In the genomic region with DNA sequence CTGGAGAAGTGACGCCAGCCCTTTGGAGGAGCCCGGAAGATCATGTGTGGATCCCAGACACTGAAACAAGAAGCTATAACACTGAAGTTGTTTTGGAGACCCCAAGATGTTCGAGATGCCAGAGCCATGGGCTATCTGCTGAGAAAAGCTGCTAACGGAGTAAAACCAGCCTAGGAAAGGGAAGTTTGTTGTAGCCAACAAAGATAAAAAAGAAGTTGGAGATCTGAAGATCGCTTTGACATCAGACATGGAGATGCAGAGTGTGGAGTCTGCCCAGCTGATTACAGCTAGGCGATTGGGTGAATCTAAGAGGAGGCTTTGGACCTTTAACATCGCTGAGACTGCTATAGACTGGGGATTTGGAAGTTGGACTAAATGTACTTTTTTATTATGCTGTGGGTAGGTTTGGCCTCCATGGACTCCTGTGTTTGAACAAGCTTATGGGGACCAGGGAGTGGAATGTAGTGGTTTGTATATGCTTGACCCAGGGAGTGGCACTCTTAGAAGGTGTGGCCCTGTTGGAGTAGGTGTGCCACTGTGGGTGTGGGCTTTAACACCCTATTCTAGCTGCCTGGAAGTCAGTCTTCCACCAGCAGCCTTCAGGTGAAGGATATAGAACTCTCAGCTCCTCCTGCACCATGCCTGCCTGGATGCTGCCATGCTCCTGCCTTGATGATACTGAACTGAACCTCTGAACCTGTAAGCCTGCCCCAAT, we compare ENCODE assay signal across 17 mouse cellular contexts. TPM values are rescaled to one million over a fixed set of nuclear protein-coding genes. Genes with fewer than 3 reads are reported as not detected.
A peak's percentile ranks its signal among the peaks of the same experiment; 100 is the strongest.
DNase-seq lines count a peak whose midpoint lies in the region; ATAC-seq and TF ChIP-seq lines count a peak whose summit lies in the region.
"Not testable (repeated sequence)": the region's sequence is repeated elsewhere in the genome, so short reads cannot be mapped to it uniquely, and the experiment has no call there.
"Had no signal": no experiment of that assay in that cellular context is flagged by ENCODE, and none has a peak within 500 bp of the region (broad histone marks: within the 10 kb centered on the region; RNA-seq: fewer than 3 reads in every experiment).

No protein-coding gene starts in this region.

- peaks cover 9 to 46% of the 10 kb centered on the region in 2 experiments; a peak in 3 of 4 replicates for H3K4me1 ChIP-seq in MEL (ENCODE audit: control insufficient read depth in 1 of 2, insufficient read depth in 2 of 2, low read length in 2 of 2)
- peaks cover 79% of the 10 kb centered on the region for H3K4me1 ChIP-seq in liver, embryonic 13.5 days (replicated peaks)
- H3K4me1 ChIP-seq in liver, embryonic 15.5 days (replicated peaks): peaks cover 89% of the 10 kb centered on the region
- peaks cover 33% of the 10 kb centered on the region for H3K4me1 ChIP-seq in liver, postnatal 0 days (ENCODE audit: insufficient read depth)
- not testable (repeated sequence) for H3K4me1 ChIP-seq in lung, postnatal 0 days (ENCODE audit: insufficient read depth, low read depth, low read length); stomach, embryonic 16.5 days (ENCODE audit: control insufficient read depth, insufficient read depth, low read length)

- peaks cover under 1 to 24% of the 10 kb centered on the region in 2 experiments; a peak in 2 of 4 replicates for H3K36me3 ChIP-seq in MEL (ENCODE audit: control insufficient read depth in 1 of 2, insufficient read depth in 2 of 2, low read length in 2 of 2)
- H3K36me3 ChIP-seq in liver, embryonic 13.5 days: peaks cover 13% of the 10 kb centered on the region; the same call in 1 of the 2 replicates
- not testable (repeated sequence) for H3K36me3 ChIP-seq in liver, embryonic 15.5 days (replicated peaks); liver, postnatal 0 days (replicated peaks; ENCODE audit: insufficient read depth, low read length); lung, postnatal 0 days (ENCODE audit: insufficient read depth, low read length); stomach, embryonic 16.5 days (ENCODE audit: control insufficient read depth, insufficient read depth, low read length)

- H3K4me2 ChIP-seq in liver, embryonic 13.5 days: peak overlapping the region; percentile 74
- H3K4me2 ChIP-seq in liver, embryonic 15.5 days: peak overlapping the region; percentile 69
- peak overlapping the region; percentile 60; the same call in 1 of the 2 replicates for H3K4me2 ChIP-seq in liver, postnatal 0 days (ENCODE audit: low read depth, low read length)
- H3K4me2 ChIP-seq in lung, postnatal 0 days (replicated peaks; ENCODE audit: low read depth, low read length); stomach, embryonic 16.5 days (ENCODE audit: low read depth, low read length): not testable (repeated sequence)

- TF ChIP-seq RAD21 in MEL (IDR thresholded peaks at IDR 0.05; ENCODE audit: low read depth, low read length): not testable (repeated sequence)

- not testable (repeated sequence) for ATAC-seq in liver, embryonic 13.5 days (ENCODE audit: low read depth); liver, embryonic 15.5 days (ENCODE audit: insufficient read depth); liver, postnatal 0 days; stomach, embryonic 16.5 days (ENCODE audit: insufficient read depth, low FRiP score)
- peak; percentile 27 for ATAC-seq in lung, postnatal 0 days

- peak overlapping the region; percentile 44 for H3K27ac ChIP-seq in MEL (ENCODE audit: control insufficient read depth, low read depth, low read length)
- peak overlapping the region; percentile 97 for H3K27ac ChIP-seq in liver, embryonic 13.5 days
- peak overlapping the region; percentile 93 for H3K27ac ChIP-seq in liver, embryonic 15.5 days (replicated peaks)
- H3K27ac ChIP-seq in liver, postnatal 0 days (ENCODE audit: low read depth); lung, postnatal 0 days (ENCODE audit: low read length): not testable (repeated sequence)
- H3K27ac ChIP-seq in stomach, embryonic 16.5 days (ENCODE audit: low read length): peak overlapping the region; percentile 21; the same call in 1 of the 2 replicates

- not testable (repeated sequence) for TF ChIP-seq POLR2A in MEL (IDR thresholded peaks at IDR 0.05; ENCODE audit: control insufficient read depth in 1 of 2, insufficient read depth in 1 of 2, low read depth in 1 of 2, low read length in 2 of 2, poor library complexity in 1 of 2)

- WGBS in liver, embryonic 13.5 days (ENCODE audit: insufficient replicate concordance): 58% methylated on average over 7 of the region's 7 CpGs
- WGBS in liver, embryonic 15.5 days (ENCODE audit: insufficient replicate concordance): 52% methylated on average over 7 of the region's 7 CpGs
- 69% methylated on average over 7 of the region's 7 CpGs for whole genome bisulfite sequencing in liver, postnatal 0 days (ENCODE audit: insufficient replicate concordance)
- 64% methylated on average over 7 of the region's 7 CpGs for WGBS in lung, postnatal 0 days
- WGBS in stomach, embryonic 16.5 days: 68% methylated on average over 7 of the region's 7 CpGs

- H3K9ac ChIP-seq in MEL (ENCODE audit: control insufficient read depth, low read depth, low read length, poor library complexity, severe bottlenecking); liver, postnatal 0 days (replicated peaks); lung, postnatal 0 days (replicated peaks; ENCODE audit: low read depth); stomach, embryonic 16.5 days (ENCODE audit: low read length): not testable (repeated sequence)
- peak overlapping the region; percentile 64 for H3K9ac ChIP-seq in liver, embryonic 13.5 days
- 0 out of 2 replicates have a peak overlapping the region, but pooled peaks have one; percentile 52 for H3K9ac ChIP-seq in liver, embryonic 15.5 days

- not testable (repeated sequence) for H3K4me3 ChIP-seq in MEL (ENCODE audit: control insufficient read depth in 1 of 2, insufficient read depth in 1 of 2, low read depth in 2 of 2, low read length in 2 of 2); liver, postnatal 0 days (ENCODE audit: low read depth, low read length); lung, postnatal 0 days (ENCODE audit: low read depth, low read length); stomach, embryonic 16.5 days (replicated peaks; ENCODE audit: low read length)
- peak overlapping the region; percentile 47 for H3K4me3 ChIP-seq in liver, embryonic 13.5 days (replicated peaks)
- peak overlapping the region; percentile 47 for H3K4me3 ChIP-seq in liver, embryonic 15.5 days (replicated peaks)

- not testable (repeated sequence) for TF ChIP-seq CTCF in MEL (IDR thresholded peaks at IDR 0.05 in 2 of 3, conservative IDR thresholded peaks at IDR 0.05 in 1 of 3; ENCODE audit: control insufficient read depth in 1 of 3, insufficient read depth in 1 of 3, low read depth in 2 of 3, low read length in 3 of 3, poor library complexity in 1 of 3, severe bottlenecking in 1 of 3); liver, postnatal 0 days (IDR thresholded peaks at IDR 0.05; ENCODE audit: low read depth); lung, postnatal 0 days (IDR thresholded peaks at IDR 0.05)

- H3K79me2 ChIP-seq in MEL (ENCODE audit: control insufficient read depth, insufficient read depth, low read length, poor library complexity): not testable (repeated sequence)

- H3K9me3 ChIP-seq in MEL (replicated peaks; ENCODE audit: insufficient read depth, low read length); liver, embryonic 13.5 days (replicated peaks); liver, embryonic 15.5 days (replicated peaks); liver, postnatal 0 days (ENCODE audit: low read length); lung, postnatal 0 days (ENCODE audit: low read length); stomach, embryonic 16.5 days (replicated peaks; ENCODE audit: control insufficient read depth, low read length): not testable (repeated sequence)

- not testable (repeated sequence) for H3K27me3 ChIP-seq in MEL (ENCODE audit: control insufficient read depth in 1 of 2, insufficient read depth in 2 of 2, low read length in 2 of 2); liver, embryonic 13.5 days; liver, embryonic 15.5 days; liver, postnatal 0 days (ENCODE audit: insufficient read depth, low read length); lung, postnatal 0 days (replicated peaks; ENCODE audit: insufficient read depth, low read length); stomach, embryonic 16.5 days (ENCODE audit: control insufficient read depth, insufficient read depth, low read length)

- peak; percentile 57 to 81 for TF ChIP-seq EP300 in MEL (IDR thresholded peaks at IDR 0.05; ENCODE audit: low read depth in 1 of 2, low read length in 2 of 2)
- not testable (repeated sequence) for TF ChIP-seq EP300 in liver, postnatal 0 days (IDR thresholded peaks at IDR 0.05; ENCODE audit: low read depth)
- TF ChIP-seq EP300 in lung, postnatal 0 days (IDR thresholded peaks at IDR 0.05): peak; percentile 39

- peak; percentile 61 for DNase-seq in MEL (ENCODE audit: low read depth, low spot score)
- DNase-seq in liver: peak; percentile 59
- DNase-seq in liver, embryonic 13.5 days; liver, postnatal 0 days: not testable (repeated sequence)
- DNase-seq in lung, postnatal 0 days (ENCODE audit: low spot score): peak; percentile 58

RNA-seq across cellular contexts. Expression of a gene that starts 2.5 kb away (rescaled TPM):
- total RNA-seq in MEL (2012; rRNA removed): 14.9 and 20.4 TPM in 2 replicates
- polyA plus RNA-seq in MEL (2012; ENCODE audit: insufficient read depth in 1 of 2, insufficient read length in 2 of 2, low read depth in 1 of 2, low replicate concordance in 2 of 2, missing spikeins in 1 of 2): 10 to 100 TPM in 1 of 2 experiments, not detected in 1; 35.3 TPM
- polyA plus RNA-seq in liver, embryonic 13.5 days (2015; fragmentation: Nextera tagmentation; extraction: Ambion mirVana): 46.5 and 48.5 TPM in 2 replicates
- 58.5 and 66.0 TPM in 2 replicates for polyA plus RNA-seq in liver, embryonic 15.5 days (2015; fragmentation: Nextera tagmentation; extraction: Ambion mirVana)
- polyA plus RNA-seq in liver, postnatal 0 days (2015; fragmentation: Nextera tagmentation; extraction: Ambion mirVana): 38.6 and 41.6 TPM in 2 replicates
- polyA plus RNA-seq in lung, postnatal 0 days (2015; fragmentation: Nextera tagmentation; extraction: Ambion mirVana): 29.7 and 30.8 TPM in 2 replicates
- polyA plus RNA-seq in stomach, embryonic 16.5 days (2015; fragmentation: Nextera tagmentation; extraction: Ambion mirVana): 30.9 and 31.9 TPM in 2 replicates

RNA-seq across cellular contexts. Expression of a gene that starts 10.2 kb away (rescaled TPM):
- 0.19 TPM in 1 of 2 replicates, not detected in the other for total RNA-seq in MEL (2012; rRNA removed)
- under 1 TPM in 1 of 2 experiments, not detected in 1; 0.60 TPM for polyA plus RNA-seq in MEL (2012; ENCODE audit: insufficient read depth in 1 of 2, insufficient read length in 2 of 2, low read depth in 1 of 2, low replicate concordance in 2 of 2, missing spikeins in 1 of 2)
- polyA plus RNA-seq in liver, embryonic 13.5 days (2015; fragmentation: Nextera tagmentation; extraction: Ambion mirVana): 0.12 and 0.29 TPM in 2 replicates
- polyA plus RNA-seq in liver, embryonic 15.5 days (2015; fragmentation: Nextera tagmentation; extraction: Ambion mirVana): 0.17 and 0.44 TPM in 2 replicates
- 0.59 and 1.1 TPM in 2 replicates for polyA plus RNA-seq in liver, postnatal 0 days (2015; fragmentation: Nextera tagmentation; extraction: Ambion mirVana)
- 0.93 and 1.0 TPM in 2 replicates for polyA plus RNA-seq in lung, postnatal 0 days (2015; fragmentation: Nextera tagmentation; extraction: Ambion mirVana)
- 0.25 and 0.44 TPM in 2 replicates for polyA plus RNA-seq in stomach, embryonic 16.5 days (2015; fragmentation: Nextera tagmentation; extraction: Ambion mirVana)
- total RNA-seq: CH12.LX had no signal
- polyA plus RNA-seq: CD4-positive, CD25-positive, alpha-beta regulatory T cell, adult 4 months; embryonic facial prominence, embryonic 11.5 days; embryonic facial prominence, embryonic 13.5 days; forebrain, embryonic 11.5 days; forebrain, embryonic 13.5 days; forebrain, embryonic 15.5 days; G1E had no signal

RNA-seq across cellular contexts. Expression of a gene that starts 10.8 kb away (rescaled TPM):
- total RNA-seq in MEL (2012; rRNA removed): 47.2 and 53.8 TPM in 2 replicates
- 100 to 1,000 TPM in 1 of 2 experiments, not detected in 1; 111 TPM for polyA plus RNA-seq in MEL (2012; ENCODE audit: insufficient read depth in 1 of 2, insufficient read length in 2 of 2, low read depth in 1 of 2, low replicate concordance in 2 of 2, missing spikeins in 1 of 2)
- 37.1 and 38.0 TPM in 2 replicates for polyA plus RNA-seq in liver, embryonic 13.5 days (2015; fragmentation: Nextera tagmentation; extraction: Ambion mirVana)
- 26.0 and 28.8 TPM in 2 replicates for polyA plus RNA-seq in liver, embryonic 15.5 days (2015; fragmentation: Nextera tagmentation; extraction: Ambion mirVana)
- 16.7 and 20.5 TPM in 2 replicates for polyA plus RNA-seq in liver, postnatal 0 days (2015; fragmentation: Nextera tagmentation; extraction: Ambion mirVana)
- 64.5 and 64.6 TPM in 2 replicates for polyA plus RNA-seq in lung, postnatal 0 days (2015; fragmentation: Nextera tagmentation; extraction: Ambion mirVana)
- 96.8 and 106 TPM in 2 replicates for polyA plus RNA-seq in stomach, embryonic 16.5 days (2015; fragmentation: Nextera tagmentation; extraction: Ambion mirVana)

RNA-seq across cellular contexts. Expression of a gene that starts 12.1 kb away (rescaled TPM):
- 34.0 and 44.4 TPM in 2 replicates for total RNA-seq in MEL (2012; rRNA removed)
- polyA plus RNA-seq in MEL (2012; ENCODE audit: insufficient read depth in 1 of 2, insufficient read length in 2 of 2, low read depth in 1 of 2, low replicate concordance in 2 of 2, missing spikeins in 1 of 2): 10 to 100 TPM in 1 of 2 experiments, not detected in 1; 49.3 TPM
- polyA plus RNA-seq in liver, embryonic 13.5 days (2015; fragmentation: Nextera tagmentation; extraction: Ambion mirVana): 27.5 and 27.9 TPM in 2 replicates
- polyA plus RNA-seq in liver, embryonic 15.5 days (2015; fragmentation: Nextera tagmentation; extraction: Ambion mirVana): 23.2 and 24.0 TPM in 2 replicates
- polyA plus RNA-seq in liver, postnatal 0 days (2015; fragmentation: Nextera tagmentation; extraction: Ambion mirVana): 15.0 and 15.6 TPM in 2 replicates
- polyA plus RNA-seq in lung, postnatal 0 days (2015; fragmentation: Nextera tagmentation; extraction: Ambion mirVana): 22.3 and 24.5 TPM in 2 replicates
- 23.8 and 25.2 TPM in 2 replicates for polyA plus RNA-seq in stomach, embryonic 16.5 days (2015; fragmentation: Nextera tagmentation; extraction: Ambion mirVana)

RNA-seq across cellular contexts. Expression of a gene that starts 25.0 kb away (rescaled TPM):
- total RNA-seq in MEL (2012; rRNA removed): 0.20 and 0.35 TPM in 2 replicates
- 1 to 10 TPM in 1 of 2 experiments, not detected in 1; 1.7 TPM for polyA plus RNA-seq in MEL (2012; ENCODE audit: insufficient read depth in 1 of 2, insufficient read length in 2 of 2, low read depth in 1 of 2, low replicate concordance in 2 of 2, missing spikeins in 1 of 2)
- 2.2 and 2.6 TPM in 2 replicates for polyA plus RNA-seq in liver, embryonic 13.5 days (2015; fragmentation: Nextera tagmentation; extraction: Ambion mirVana)
- polyA plus RNA-seq in liver, embryonic 15.5 days (2015; fragmentation: Nextera tagmentation; extraction: Ambion mirVana): 3.5 and 3.7 TPM in 2 replicates
- 0.46 and 0.63 TPM in 2 replicates for polyA plus RNA-seq in liver, postnatal 0 days (2015; fragmentation: Nextera tagmentation; extraction: Ambion mirVana)
- 0.14 TPM in 1 of 2 replicates, not detected in the other for polyA plus RNA-seq in lung, postnatal 0 days (2015; fragmentation: Nextera tagmentation; extraction: Ambion mirVana)
- polyA plus RNA-seq in stomach, embryonic 16.5 days (2015; fragmentation: Nextera tagmentation; extraction: Ambion mirVana): 1.2 and 2.9 TPM in 2 replicates
- total RNA-seq: adrenal gland, adult 2 months; common myeloid progenitor, adult 5-6 weeks had no signal
